Mouse (Mus musculus): ENCODE measurements at regions not wholly inside any gene's neighbourhood (a gene's known extent, or its start where the extent isn't known, plus 50 kb on each side); places are given as distances from the start of the nearest gene placed in this dataset.

DNA sequence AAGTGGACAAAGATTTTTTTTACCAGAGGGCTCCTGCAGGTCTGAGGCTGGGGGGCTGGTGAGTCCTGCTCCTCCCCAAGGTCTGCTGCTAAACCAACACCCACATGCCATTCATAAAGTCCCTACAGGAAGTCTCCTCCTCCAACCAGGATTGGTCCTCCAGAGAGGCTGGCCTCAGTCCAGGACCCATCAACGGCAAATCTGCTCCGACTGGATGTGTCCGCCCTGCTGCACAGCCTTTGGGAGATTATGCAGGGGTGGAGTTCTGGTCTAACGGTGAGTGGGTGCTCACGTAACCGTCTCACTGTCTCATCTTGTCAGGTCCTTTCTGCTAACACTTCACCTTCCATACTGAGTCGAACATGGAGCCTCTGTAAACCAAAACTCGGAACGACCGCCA, 64.4 kb upstream of the Ankrd34c start:
- no peak for ATAC-seq (replicated peaks; ENCODE audit: low FRiP score, poor library complexity, severe bottlenecking)

DNA sequence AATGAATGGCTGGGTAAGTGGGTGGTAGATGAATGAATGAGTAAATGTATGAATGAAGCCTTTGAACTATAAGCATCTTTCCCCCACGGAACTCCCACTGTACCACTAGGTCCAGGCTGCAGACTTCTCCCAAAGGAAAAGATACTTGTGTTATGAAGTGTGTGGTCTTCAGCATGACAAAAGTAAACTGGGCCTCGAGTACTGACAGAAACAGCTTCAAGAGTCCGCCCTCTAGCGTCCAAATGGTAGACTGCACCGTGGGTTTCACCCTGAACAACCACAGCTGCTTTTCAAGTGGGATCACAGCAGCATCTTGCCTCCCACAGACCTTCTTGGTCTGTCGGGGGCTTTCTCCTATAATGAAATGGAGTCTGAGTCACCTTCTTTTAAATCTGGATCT, 54.7 kb upstream of the Ankrd34c start:
- no peak for ATAC-seq (replicated peaks; ENCODE audit: low FRiP score, poor library complexity, severe bottlenecking)

DNA sequence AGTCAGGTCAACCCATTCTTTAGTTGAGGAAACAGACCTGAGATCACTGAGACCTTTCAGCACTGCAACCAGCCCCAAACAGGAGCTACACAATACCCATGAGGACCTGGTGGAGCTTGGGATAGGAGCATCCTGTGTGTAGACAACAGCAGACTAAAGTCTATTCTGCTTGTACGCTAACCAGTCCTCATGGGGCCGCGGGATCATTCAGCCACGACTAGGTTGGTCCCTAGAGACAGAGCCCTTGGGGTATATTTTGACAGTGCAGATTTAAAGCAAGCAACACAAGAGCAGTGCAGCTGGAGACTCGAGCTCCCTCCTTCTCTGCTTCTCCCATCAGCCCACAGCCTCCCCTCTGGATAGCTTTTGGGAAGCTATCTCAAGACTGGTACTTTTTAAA, 51.7 kb upstream of the Ankrd34c start:
- no peak for ATAC-seq (replicated peaks; ENCODE audit: low FRiP score, poor library complexity, severe bottlenecking)

DNA sequence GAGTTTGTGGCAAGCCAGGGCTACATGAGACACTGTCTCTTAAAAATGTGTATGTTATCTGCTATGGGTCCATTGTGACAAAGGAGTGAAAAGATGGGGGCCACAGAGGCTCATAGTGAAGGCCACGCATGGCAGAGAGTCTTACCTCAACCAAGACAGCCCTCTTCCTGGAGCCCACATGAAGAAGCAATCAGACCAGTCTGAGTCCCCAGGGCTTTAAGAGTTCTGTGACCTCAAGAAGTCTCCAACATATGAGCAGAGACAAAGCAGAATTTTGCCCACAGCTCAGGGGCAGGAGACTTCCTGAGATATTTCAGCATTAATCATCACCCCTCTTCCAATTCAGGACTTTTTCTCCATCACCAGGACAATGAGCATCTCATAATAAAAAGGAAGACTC, 50.4 kb upstream of the Ankrd34c start:
- ATAC-seq (replicated peaks; ENCODE audit: low FRiP score, poor library complexity, severe bottlenecking) = no peak

Measured in erythroblast, adult 5-6 weeks (primary cell).